Mouse (Mus musculus): ENCODE data around the gene Galnt17. TPM values are rescaled to one million over a fixed set of nuclear protein-coding genes. Genes with fewer than 3 reads are reported as not detected.

The Galnt17 gene
- polyA plus RNA-seq, 1 experiment = 0.08 TPM

DNA sequence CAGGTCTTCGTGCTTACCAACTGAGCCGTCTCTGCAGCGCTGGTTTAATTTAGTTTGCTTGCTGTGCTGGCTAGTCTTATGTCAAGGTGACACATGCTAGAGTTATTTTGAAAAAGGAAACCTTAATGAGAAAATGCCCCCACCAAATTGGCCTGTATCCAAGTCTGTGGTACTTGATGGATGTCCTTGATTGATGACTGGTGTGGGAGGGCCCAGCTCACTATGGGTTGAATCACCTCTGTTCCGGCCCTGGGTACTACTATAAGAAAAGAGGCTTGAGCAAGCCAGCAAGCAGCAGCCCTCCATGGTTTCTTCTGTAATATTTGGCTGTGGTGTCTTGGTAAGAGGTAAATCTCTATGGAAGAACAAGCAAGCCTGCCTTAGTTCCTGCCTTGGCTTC, 165.7 kb downstream of the Galnt17 start:
- Histone ChIP-seq H3K4me2 (ENCODE audit: low read depth) (no peak overlapping the region), H3K79me2 (ENCODE audit: control insufficient read depth, insufficient read depth) (no peaks in the 10 kb centered on the region)
- TF ChIP-seq E2F4 (IDR thresholded peaks at IDR 0.05; ENCODE audit: insufficient read depth) (no peak), SRF (IDR thresholded peaks at IDR 0.05; ENCODE audit: control insufficient read depth, insufficient read length, low read depth) (no peak), MYOD1 (IDR thresholded peaks at IDR 0.05; ENCODE audit: control insufficient read depth in 1 of 3, insufficient read length in 2 of 3, low read depth in 2 of 3) (no peak), CEBPB (IDR thresholded peaks at IDR 0.05; ENCODE audit: insufficient read depth, poor library complexity, severe bottlenecking) (no peak), POLR2A (IDR thresholded peaks at IDR 0.05; ENCODE audit: insufficient read length, low read depth) (no peak), MYOG (IDR thresholded peaks at IDR 0.05; ENCODE audit: control insufficient read depth in 1 of 3, insufficient read depth in 1 of 3, insufficient read length in 2 of 3, low read depth in 2 of 3) (no peak), USF1 (IDR thresholded peaks at IDR 0.05; ENCODE audit: low read depth) (no peak)

GRCm38 (mm10) chr5:131134809-131135208, 173.5 kb downstream of the Galnt17 start:
- Histone ChIP-seq H3K27me3 (ENCODE audit: control insufficient read depth, insufficient read depth, insufficient read length) (no peaks in the 10 kb centered on the region), H3K79me2 (ENCODE audit: control insufficient read depth, insufficient read depth) (no peaks in the 10 kb centered on the region), H3K4me3 (no peak overlapping the region), H3K4me2 (ENCODE audit: low read depth) (no peak overlapping the region), H3K36me3 (ENCODE audit: control insufficient read depth, insufficient read depth) (no peaks in the 10 kb centered on the region), H3ac (ENCODE audit: control insufficient read depth, insufficient read length) (no peak overlapping the region)
- no peak for TF ChIP-seq MYOG (IDR thresholded peaks at IDR 0.05; ENCODE audit: control insufficient read depth in 1 of 3, insufficient read depth in 1 of 3, insufficient read length in 2 of 3, low read depth in 2 of 3)
- TF ChIP-seq POLR2A (IDR thresholded peaks at IDR 0.05; ENCODE audit: insufficient read length, low read depth) = no peak
- no peak for TF ChIP-seq MYOD1 (IDR thresholded peaks at IDR 0.05; ENCODE audit: control insufficient read depth in 1 of 3, insufficient read length in 2 of 3, low read depth in 2 of 3)
- TF ChIP-seq E2F4 (IDR thresholded peaks at IDR 0.05; ENCODE audit: insufficient read depth) = no peak
- TF ChIP-seq TCF3 (IDR thresholded peaks at IDR 0.05; ENCODE audit: insufficient read length, low read depth) = no peak
- TF ChIP-seq CEBPB (IDR thresholded peaks at IDR 0.05; ENCODE audit: insufficient read depth, poor library complexity, severe bottlenecking) = no peak
- TF ChIP-seq MAX (IDR thresholded peaks at IDR 0.05; ENCODE audit: low read depth) = no peak
- TF ChIP-seq SRF (IDR thresholded peaks at IDR 0.05; ENCODE audit: control insufficient read depth, insufficient read length, low read depth) = no peak
- TF ChIP-seq REST (IDR thresholded peaks at IDR 0.05; ENCODE audit: insufficient read depth, insufficient read length) = no peak
- no peak for TF ChIP-seq USF1 (IDR thresholded peaks at IDR 0.05; ENCODE audit: low read depth)
- TF ChIP-seq TCF12 (IDR thresholded peaks at IDR 0.05; ENCODE audit: insufficient read depth, poor library complexity, severe bottlenecking) = no peak
- no peak for TF ChIP-seq POLR2AphosphoS2 (IDR thresholded peaks at IDR 0.05; ENCODE audit: insufficient read length, low read depth)

More for the DNA sequence above, 165.7 kb downstream of the Galnt17 start:
- Histone ChIP-seq H3K36me3 (ENCODE audit: control insufficient read depth, insufficient read depth) (no peaks in the 10 kb centered on the region), H3K27me3 (ENCODE audit: control insufficient read depth, insufficient read depth, insufficient read length) (no peaks in the 10 kb centered on the region), H3ac (ENCODE audit: control insufficient read depth, insufficient read length) (no peak overlapping the region), H3K4me3 (no peak overlapping the region)

GRCm38 (mm10) chr5:131120296-131120840, 187.9 kb downstream of the Galnt17 start:
- H3K4me2 ChIP-seq (ENCODE audit: low read depth) = no peak overlapping the region
- H3K27me3 ChIP-seq (ENCODE audit: control insufficient read depth, insufficient read depth, insufficient read length) = no peaks in the 10 kb centered on the region
- H3ac ChIP-seq (ENCODE audit: control insufficient read depth, insufficient read length) = no peak overlapping the region
- TF ChIP-seq MYOG (IDR thresholded peaks at IDR 0.05; ENCODE audit: control insufficient read depth in 1 of 3, insufficient read depth in 1 of 3, insufficient read length in 2 of 3, low read depth in 2 of 3) (no peak), POLR2AphosphoS2 (IDR thresholded peaks at IDR 0.05; ENCODE audit: insufficient read length, low read depth) (no peak), E2F4 (IDR thresholded peaks at IDR 0.05; ENCODE audit: insufficient read depth) (no peak), POLR2A (IDR thresholded peaks at IDR 0.05; ENCODE audit: insufficient read length, low read depth) (no peak), MAX (IDR thresholded peaks at IDR 0.05; ENCODE audit: low read depth) (no peak), TCF3 (IDR thresholded peaks at IDR 0.05; ENCODE audit: insufficient read length, low read depth) (no peak), MYOD1 (IDR thresholded peaks at IDR 0.05; ENCODE audit: control insufficient read depth in 1 of 3, insufficient read length in 2 of 3, low read depth in 2 of 3) (no peak), CEBPB (IDR thresholded peaks at IDR 0.05; ENCODE audit: insufficient read depth, poor library complexity, severe bottlenecking) (no peak), TCF12 (IDR thresholded peaks at IDR 0.05; ENCODE audit: insufficient read depth, poor library complexity, severe bottlenecking) (no peak)
- H3K36me3 ChIP-seq (ENCODE audit: control insufficient read depth, insufficient read depth) = no peaks in the 10 kb centered on the region
- H3K79me2 ChIP-seq (ENCODE audit: control insufficient read depth, insufficient read depth) = no peaks in the 10 kb centered on the region
- no peak overlapping the region for H3K4me3 ChIP-seq

GRCm38 (mm10) chr5:131119896-131120295, 188.4 kb downstream of the Galnt17 start:
- Histone ChIP-seq H3K4me2 (ENCODE audit: low read depth) (no peak overlapping the region), H3K27me3 (ENCODE audit: control insufficient read depth, insufficient read depth, insufficient read length) (no peaks in the 10 kb centered on the region), H3K4me3 (no peak overlapping the region), H3ac (ENCODE audit: control insufficient read depth, insufficient read length) (no peak overlapping the region), H3K36me3 (ENCODE audit: control insufficient read depth, insufficient read depth) (no peaks in the 10 kb centered on the region), H3K79me2 (ENCODE audit: control insufficient read depth, insufficient read depth) (no peaks in the 10 kb centered on the region)
- TF ChIP-seq USF1 (IDR thresholded peaks at IDR 0.05; ENCODE audit: low read depth) = no peak
- no peak for TF ChIP-seq E2F4 (IDR thresholded peaks at IDR 0.05; ENCODE audit: insufficient read depth)
- no peak for TF ChIP-seq POLR2A (IDR thresholded peaks at IDR 0.05; ENCODE audit: insufficient read length, low read depth)
- no peak for TF ChIP-seq TCF12 (IDR thresholded peaks at IDR 0.05; ENCODE audit: insufficient read depth, poor library complexity, severe bottlenecking)
- no peak for TF ChIP-seq CEBPB (IDR thresholded peaks at IDR 0.05; ENCODE audit: insufficient read depth, poor library complexity, severe bottlenecking)
- TF ChIP-seq REST (IDR thresholded peaks at IDR 0.05; ENCODE audit: insufficient read depth, insufficient read length) = no peak
- no peak for TF ChIP-seq TCF3 (IDR thresholded peaks at IDR 0.05; ENCODE audit: insufficient read length, low read depth)
- no peak for TF ChIP-seq SRF (IDR thresholded peaks at IDR 0.05; ENCODE audit: control insufficient read depth, insufficient read length, low read depth)
- no peak for TF ChIP-seq POLR2AphosphoS2 (IDR thresholded peaks at IDR 0.05; ENCODE audit: insufficient read length, low read depth)
- no peak for TF ChIP-seq MAX (IDR thresholded peaks at IDR 0.05; ENCODE audit: low read depth)
- TF ChIP-seq MYOG (IDR thresholded peaks at IDR 0.05; ENCODE audit: control insufficient read depth in 1 of 3, insufficient read depth in 1 of 3, insufficient read length in 2 of 3, low read depth in 2 of 3) = no peak

All from myocyte (in vitro differentiated cells).